Mouse (Mus musculus) forebrain, embryonic 12.5 days (tissue): ENCODE data around the gene Stxbp3. TPM values are rescaled to one million over a fixed set of nuclear protein-coding genes. Genes with fewer than 3 reads are reported as not detected.

Experiments used
- ATAC-seq: fragments of 200-750 bp; cut with Nextera tagmentation; 2 replicates; pipeline ENCODE4 v1.8.0; 2017; ENCODE audit warnings: moderate TSS enrichment; ENCODE audit not compliant: low FRiP score
- H3K27ac ChIP-seq: fragments of 300-500 bp; sonication (generic); 2 replicates; pipeline ENCODE4 v1.5.1; 2016; ENCODE audit warnings: mild to moderate bottlenecking
- H3K27me3 ChIP-seq: fragments of 300-500 bp; sonication (generic); 2 replicates; pipeline ENCODE4 v1.6.1; 2016; ENCODE audit warnings: mild to moderate bottlenecking
- H3K36me3 ChIP-seq: fragments of 300-500 bp; sonication (generic); replicated peaks from 2 replicates; pipeline ENCODE4 v1.6.1; 2016; ENCODE audit warnings: mild to moderate bottlenecking
- H3K4me1 ChIP-seq: fragments of 300-500 bp; sonication (generic); 2 replicates; pipeline ENCODE4 v1.6.1; 2016
- H3K4me2 ChIP-seq: fragments of 300-500 bp; sonication (generic); 2 replicates; pipeline ENCODE4 v1.6.1; 2016; ENCODE audit warnings: mild to moderate bottlenecking, moderate library complexity
- H3K4me3 ChIP-seq: fragments of 300-500 bp; sonication (generic); replicated peaks from 2 replicates; pipeline ENCODE4 v1.5.1; 2016; ENCODE audit warnings: mild to moderate bottlenecking
- H3K9ac ChIP-seq: fragments of 300-500 bp; sonication (generic); 2 replicates; pipeline ENCODE4 v1.6.1; 2016; ENCODE audit warnings: mild to moderate bottlenecking
- H3K9me3 ChIP-seq: fragments of 300-500 bp; sonication (generic); 2 replicates; pipeline ENCODE4 v1.6.1; 2016
- WGBS: fragments of 180-500 bp; shearing (Covaris S2); methylation state at CpG from one replicate; pipeline ENCODE4 v1.1.7; 2016; 5-methylcytosine and 5-hydroxymethylcytosine counted together
- polyA plus RNA-seq: library from polyadenylated mRNA; unstranded; fragments of >200 nt; fragmentation: Nextera tagmentation; extraction: Ambion mirVana; gene quantifications from 2 replicates; pipeline ENCODE4 v1.2.1, GENCODE M21; 2016

The Stxbp3 gene
- polyA plus RNA-seq, 1 experiment from 2014 or later = 23.1 TPM

GRCm38 (mm10) chr3:108751061-108751460 lies 89.3 kb downstream of the Stxbp3 start:
- Histone ChIP-seq H3K27ac (no peak overlapping the region), H3K9me3 (no peaks in the 10 kb centered on the region), H3K4me3 (no peak overlapping the region), H3K4me2 (no peak overlapping the region), H3K36me3 (no peaks in the 10 kb centered on the region), H3K9ac (no peak overlapping the region), H3K4me1 (no peaks in the 10 kb centered on the region), H3K27me3 (no peaks in the 10 kb centered on the region)
- ATAC-seq = no peak
- 75% methylated on average over 6 of the region's 6 CpGs for WGBS

GRCm38 (mm10) chr3:108744060-108744459 lies 96.3 kb downstream of the Stxbp3 start:
- Histone ChIP-seq H3K4me3 (no peak overlapping the region), H3K4me2 (no peak overlapping the region), H3K27me3 (no peaks in the 10 kb centered on the region), H3K9ac (no peak overlapping the region), H3K36me3 (no peaks in the 10 kb centered on the region), H3K27ac (no peak overlapping the region), H3K4me1 (no peaks in the 10 kb centered on the region), H3K9me3 (no peaks in the 10 kb centered on the region)
- no peak for ATAC-seq
- WGBS = 79% methylated on average over 4 of the region's 4 CpGs

Other genes starting within 250 kb of the Stxbp3 start
- gene Wdr47, start 249.2 kb downstream of the Stxbp3 start, polyA plus RNA-seq = 51.1 and 55.9 TPM in 2 replicates
- 65.5 and 71.0 TPM in 2 replicates for gene Clcc1, start 186.6 kb downstream of the Stxbp3 start, polyA plus RNA-seq
- 103 and 110 TPM in 2 replicates for gene Gpsm2, start 118.2 kb downstream of the Stxbp3 start, polyA plus RNA-seq
- 0.04 TPM in 1 of 2 replicates, not detected in the other for gene Aknad1, start 100.9 kb downstream of the Stxbp3 start, polyA plus RNA-seq
- gene Fndc7, start 49.5 kb upstream of the Stxbp3 start, polyA plus RNA-seq = 0.22 TPM in 1 of 2 replicates, not detected in the other
- gene Prpf38b, start 71.2 kb upstream of the Stxbp3 start, polyA plus RNA-seq = 85.1 and 87.0 TPM in 2 replicates
- 0.56 and 1.3 TPM in 2 replicates for gene Henmt1, start 99.3 kb upstream of the Stxbp3 start, polyA plus RNA-seq
- gene Gm9857, start 99.9 kb upstream of the Stxbp3 start, polyA plus RNA-seq = not detected in 2 replicates
- 5.5 and 8.9 TPM in 2 replicates for gene Fam102b, start 187.1 kb upstream of the Stxbp3 start, polyA plus RNA-seq
- 0.11 TPM in 1 of 2 replicates, not detected in the other for gene Slc25a54, start 239.9 kb upstream of the Stxbp3 start, polyA plus RNA-seq